Mouse (Mus musculus) fibroblast of lung, adult 2 months (primary cell): ENCODE results near the gene Soat2.
A peak's percentile ranks its signal among the peaks of the same experiment; 100 is the strongest.

ENCODE experiments used
- DNase-seq: peaks from one replicate; pipeline ENCODE4 v3.0.0-alpha.2; 2011; ENCODE audit warnings: low read depth

Soat2 gene

DNA sequence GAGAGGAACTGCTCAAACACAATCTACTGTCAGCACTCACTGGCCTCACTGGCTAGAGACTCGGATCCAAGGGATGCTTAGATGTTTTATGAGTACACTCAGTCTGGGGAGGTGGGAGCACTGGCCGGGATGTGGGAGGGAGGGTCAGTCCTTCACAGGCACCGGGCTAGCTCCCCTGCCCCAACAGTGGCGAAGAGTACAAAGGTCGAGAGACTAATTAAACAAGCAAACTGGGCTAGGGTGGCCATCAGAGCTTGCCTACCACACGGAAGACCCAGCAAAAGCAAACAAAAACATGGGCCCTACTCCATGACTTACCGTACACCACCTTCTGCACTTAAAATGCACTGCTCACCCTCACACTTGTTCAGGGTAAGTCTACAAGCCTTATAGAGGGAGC is 41.4 kb downstream of the Soat2 start:
- no peak for DNase-seq

DNA sequence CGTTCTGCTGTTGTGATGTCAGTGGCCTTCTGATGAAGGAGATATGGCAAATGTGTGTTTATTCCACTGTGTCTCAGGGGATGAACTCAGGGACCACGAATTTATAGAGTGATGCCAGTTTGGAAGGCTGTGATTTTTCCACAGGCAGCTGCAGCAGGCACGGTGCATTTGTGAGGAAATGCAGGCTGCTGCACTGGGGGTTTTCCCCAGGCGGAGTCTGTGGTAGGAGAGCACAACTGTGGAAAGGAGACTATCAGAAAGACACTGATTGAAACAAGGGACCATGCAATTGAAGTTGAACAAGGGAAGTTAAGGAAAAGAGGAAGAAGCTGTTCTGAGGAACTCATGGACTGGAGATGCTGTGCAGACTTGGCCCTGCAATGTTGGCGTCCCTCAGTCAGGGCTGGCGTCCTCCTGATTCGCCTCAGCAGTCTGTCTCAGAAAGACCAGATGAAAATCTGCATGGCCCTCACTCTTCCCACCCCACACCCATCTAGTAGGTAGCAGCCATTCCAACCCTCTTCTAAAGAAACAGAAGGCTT is 42.0 kb downstream of the Soat2 start:
- DNase-seq: no peak

DNA sequence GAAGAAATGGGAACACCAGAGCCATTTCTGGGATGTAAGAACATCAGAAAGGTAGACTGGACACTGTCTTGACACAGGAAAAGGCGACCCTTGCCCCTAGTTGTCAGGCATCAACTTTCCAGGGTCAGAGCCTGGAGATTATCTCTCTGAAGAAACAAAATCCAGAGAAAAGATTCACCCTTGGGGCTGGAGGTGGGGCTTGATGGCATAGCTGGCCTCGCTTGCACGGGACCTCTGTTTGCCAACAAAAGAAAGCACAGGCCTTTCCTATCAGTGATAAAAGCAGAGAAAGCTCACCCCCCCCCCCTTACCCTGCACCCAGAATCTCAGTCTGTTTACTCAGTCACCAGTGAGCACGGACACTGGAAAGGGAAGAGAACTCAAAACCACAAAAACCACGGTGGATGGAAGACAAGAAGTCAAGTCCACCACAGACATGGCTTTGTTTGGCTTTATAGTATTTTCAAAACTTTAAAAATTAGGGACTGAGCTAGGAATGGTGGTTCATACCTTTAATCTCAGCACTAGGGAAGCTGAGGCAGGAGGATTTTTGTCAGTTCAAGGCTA is 42.6 kb downstream of the Soat2 start:
- no peak for DNase-seq

GRCm38 (mm10) chr15:102193652-102194051 is 43.3 kb downstream of the Soat2 start:
- DNase-seq: no peak

GRCm38 (mm10) chr15:102194439-102194838 is 44.1 kb downstream of the Soat2 start:
- DNase-seq: no peak

- no peak for DNase-seq
Measured at GRCm38 (mm10) chr15:102195373-102195772, 45.0 kb downstream of the Soat2 start.

DNA sequence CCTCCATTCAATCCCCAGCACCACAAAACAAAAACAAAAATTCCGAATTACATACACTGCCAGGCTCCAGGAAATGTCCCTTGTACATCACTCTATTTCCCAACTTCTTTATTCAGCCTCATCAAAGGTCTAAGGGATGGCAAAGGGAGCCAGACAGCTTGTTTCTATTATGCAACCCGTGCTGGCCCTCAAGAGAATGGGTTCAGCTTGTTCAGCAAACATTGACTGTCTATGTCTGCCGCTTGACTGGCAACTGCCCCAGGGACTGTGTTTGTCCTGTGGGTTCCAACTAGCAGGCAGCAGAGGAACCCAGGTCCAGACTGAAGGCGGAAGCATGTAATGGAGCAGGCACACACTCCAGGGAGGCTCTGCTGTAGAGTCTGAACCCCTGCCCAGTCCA is 48.5 kb downstream of the Soat2 start:
- no peak for DNase-seq

DNA sequence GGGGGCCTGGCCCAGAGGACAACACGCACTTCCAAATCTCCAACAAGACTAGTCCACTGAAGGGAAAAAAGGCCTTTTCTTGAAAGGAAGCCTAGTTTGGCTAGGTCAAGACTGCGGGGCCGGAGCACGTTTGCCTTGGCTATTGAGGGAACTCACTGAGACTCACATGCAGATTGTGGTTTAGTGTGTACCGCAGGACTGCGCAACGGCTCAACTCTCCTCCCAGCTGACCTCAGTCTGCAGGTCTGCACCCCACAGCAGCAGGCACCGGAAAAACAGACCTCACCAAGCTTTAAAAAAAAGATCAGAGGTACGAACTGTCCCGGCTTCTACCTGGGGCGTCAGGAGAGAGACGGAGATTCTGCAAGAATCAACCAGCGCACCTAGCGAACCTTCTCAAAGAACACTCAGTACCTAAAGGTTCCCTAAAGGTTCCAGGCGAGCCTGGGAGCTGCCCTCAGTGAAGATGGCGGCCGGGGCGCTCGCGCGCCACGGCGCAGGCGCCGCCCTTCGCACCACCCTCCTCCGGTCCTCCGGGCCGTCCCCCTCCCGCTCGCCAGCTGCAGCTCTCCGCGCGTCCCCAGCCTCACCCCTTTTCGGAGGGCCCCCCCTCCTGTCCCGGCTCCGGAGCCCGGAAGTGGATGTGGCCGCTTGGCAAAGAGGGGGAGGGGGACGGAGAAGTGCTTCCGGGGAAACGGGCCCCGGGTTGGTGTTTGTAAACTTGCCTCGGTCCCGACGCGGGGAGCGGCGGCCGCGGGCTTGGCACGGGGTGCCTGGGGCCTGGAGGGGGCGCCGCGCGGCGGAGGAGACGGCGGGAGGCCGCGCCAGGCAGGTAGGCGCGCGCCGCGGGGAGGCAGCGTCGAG is 52.9 kb downstream of the Soat2 start, which contains the start of gene Zfp740:
TSS of gene Zfp740 (plus strand) at position 279 of the 864 bp plus-strand sequence.
- peak; percentile 93 for DNase-seq

DNA sequence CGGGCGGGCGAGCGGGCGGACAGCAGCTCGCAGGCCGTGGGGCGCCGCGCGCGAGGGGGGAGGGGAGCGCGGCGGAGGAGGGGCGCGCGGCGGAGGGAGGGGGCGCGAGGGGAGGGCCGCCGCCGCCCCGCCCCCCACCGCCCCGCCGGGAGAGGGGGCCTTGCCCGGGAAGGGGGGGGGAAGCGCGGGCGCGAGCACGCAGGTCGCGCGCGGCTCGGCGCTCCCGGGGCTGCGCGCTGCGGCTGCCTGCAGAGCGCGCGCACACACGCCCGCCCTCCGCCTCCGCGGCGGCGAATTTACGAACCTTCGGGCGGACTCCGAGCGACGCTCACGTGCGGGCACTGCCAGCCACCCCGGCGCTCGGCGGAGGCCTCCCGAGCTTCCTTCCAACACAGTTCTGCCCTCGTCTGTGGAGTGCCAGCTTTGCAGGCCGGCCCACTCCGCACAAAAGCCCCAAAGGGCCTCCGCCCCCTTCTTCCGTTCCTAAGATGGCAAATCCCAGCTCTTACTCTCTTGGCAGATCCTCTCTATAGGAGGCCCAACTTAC is 53.6 kb downstream of the Soat2 start:
- peak; percentile 50 for DNase-seq

GRCm38 (mm10) chr15:102204674-102205505 is 54.6 kb downstream of the Soat2 start, which contains the start of gene Csad:
Csad (minus strand) TSS chr15:102204724.
- DNase-seq: no peak

- DNase-seq: no peak
Measured at GRCm38 (mm10) chr15:102205779-102206178, 55.5 kb downstream of the Soat2 start.

DNA sequence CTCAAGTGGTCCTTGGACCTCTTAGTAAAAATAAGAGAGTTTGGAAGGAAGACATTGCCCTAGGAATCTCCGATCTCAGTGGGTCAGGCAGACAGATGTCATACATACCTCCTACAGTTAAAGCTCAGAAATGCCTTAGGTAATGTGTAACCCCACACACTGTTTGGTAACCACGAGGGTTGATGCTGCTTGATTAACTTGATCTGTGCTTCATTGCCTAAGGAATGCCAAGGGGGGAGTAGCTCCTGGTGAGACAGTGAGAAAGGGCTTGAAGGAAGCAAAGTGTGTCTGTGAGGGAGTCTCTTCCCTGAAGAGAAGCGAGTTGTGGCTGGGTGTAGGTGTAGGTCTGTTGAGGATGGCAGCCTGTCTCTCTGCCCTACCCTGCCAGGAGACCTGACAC is 57.0 kb downstream of the Soat2 start:
- no peak for DNase-seq

DNA sequence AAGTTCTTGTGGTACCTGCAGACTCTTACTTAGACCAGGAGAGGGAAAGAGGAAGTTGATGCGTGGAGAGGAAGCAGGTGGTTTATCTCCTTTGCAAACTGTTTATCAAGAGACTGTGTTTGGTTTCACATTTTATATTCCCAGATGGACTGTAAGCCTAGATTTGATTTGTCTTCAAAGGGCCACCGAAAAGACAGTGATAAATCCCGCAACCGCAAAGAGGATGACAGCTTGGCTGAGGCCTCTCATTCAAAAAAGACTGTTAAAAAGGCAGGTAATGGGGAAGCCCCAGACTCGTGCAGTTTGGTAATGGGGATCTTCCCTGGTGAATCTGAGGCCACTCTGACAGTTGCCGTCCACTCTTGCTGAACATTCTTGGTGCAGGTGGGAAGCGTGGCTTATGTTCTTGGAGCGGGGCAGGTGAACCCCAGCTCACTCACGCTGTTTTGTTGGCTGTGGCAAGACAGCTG is 57.8 kb downstream of the Soat2 start:
- no peak for DNase-seq

DNA sequence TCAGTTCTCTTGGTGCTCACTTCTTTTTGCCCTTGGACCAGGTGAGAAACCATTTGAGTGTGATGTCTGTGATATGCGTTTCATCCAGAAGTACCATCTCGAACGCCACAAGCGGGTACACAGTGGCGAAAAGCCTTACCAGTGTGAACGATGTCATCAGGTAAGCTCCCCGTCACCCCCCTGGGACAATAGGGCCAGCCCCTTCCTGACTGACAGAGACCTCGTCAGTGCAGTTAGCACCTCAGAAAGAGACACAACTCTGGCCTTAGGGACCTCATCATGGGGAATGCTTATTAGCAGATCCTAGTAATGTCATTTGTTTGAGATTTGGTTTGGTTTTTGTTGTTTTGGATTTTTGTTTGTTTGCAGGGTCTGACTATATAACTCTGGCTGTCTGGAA is 58.8 kb downstream of the Soat2 start:
- no peak for DNase-seq

- DNase-seq: no peak
Measured at GRCm38 (mm10) chr15:102210816-102211215, 60.5 kb downstream of the Soat2 start.

DNA sequence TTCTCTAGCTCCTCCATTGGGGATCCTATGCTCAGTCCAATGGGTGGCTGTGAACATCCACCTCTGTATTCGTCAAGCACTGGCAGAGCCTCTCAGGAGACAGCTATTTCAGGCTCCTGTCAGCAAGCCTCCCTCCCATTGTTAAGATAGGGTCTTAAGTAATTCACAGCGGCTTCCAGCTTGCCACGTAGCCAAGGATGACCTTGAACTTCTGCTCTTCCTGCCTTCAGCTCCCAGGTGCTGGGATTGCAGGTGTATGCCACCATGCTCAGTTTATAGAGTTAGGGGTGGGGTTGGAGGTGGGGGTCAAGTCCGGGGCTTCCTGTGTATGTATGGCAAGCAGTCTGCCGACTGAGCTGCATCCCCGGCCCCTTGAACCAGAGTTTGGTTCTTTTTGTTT is 61.6 kb downstream of the Soat2 start:
- no peak for DNase-seq
